Mouse (Mus musculus): ENCODE data around the gene Spata1.

DNA sequence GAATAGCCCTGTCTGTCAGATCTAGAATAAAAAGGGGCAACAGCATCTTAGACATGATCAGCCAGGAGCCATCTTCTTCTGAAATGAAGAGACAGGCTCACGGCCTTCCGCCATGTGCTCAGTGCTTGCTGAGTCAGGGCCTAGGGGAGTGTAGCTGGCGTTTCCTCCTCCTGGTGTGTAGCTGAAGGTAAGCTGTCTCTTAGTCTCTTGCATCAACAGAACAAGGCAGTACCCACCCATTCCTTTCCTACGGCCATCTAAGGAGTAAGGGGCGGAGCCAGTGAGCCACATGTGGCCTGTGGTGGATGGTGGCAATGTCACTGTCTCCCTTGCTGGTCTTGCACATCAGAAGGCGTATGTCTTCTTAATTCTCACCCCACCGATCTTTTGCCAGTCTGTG lies 89.4 kb downstream of the Spata1 start:
- TF ChIP-seq CTCF (IDR thresholded peaks at IDR 0.05; ENCODE audit: control insufficient read depth, insufficient read depth, low read length): no peak
- TF ChIP-seq POLR2A (IDR thresholded peaks at IDR 0.05; ENCODE audit: borderline replicate concordance, control insufficient read depth, low read depth, low read length): no peak

All from bone marrow, adult 2 months (tissue).